8 mouse cellular contexts compared by ENCODE assay signal in the genomic region with DNA sequence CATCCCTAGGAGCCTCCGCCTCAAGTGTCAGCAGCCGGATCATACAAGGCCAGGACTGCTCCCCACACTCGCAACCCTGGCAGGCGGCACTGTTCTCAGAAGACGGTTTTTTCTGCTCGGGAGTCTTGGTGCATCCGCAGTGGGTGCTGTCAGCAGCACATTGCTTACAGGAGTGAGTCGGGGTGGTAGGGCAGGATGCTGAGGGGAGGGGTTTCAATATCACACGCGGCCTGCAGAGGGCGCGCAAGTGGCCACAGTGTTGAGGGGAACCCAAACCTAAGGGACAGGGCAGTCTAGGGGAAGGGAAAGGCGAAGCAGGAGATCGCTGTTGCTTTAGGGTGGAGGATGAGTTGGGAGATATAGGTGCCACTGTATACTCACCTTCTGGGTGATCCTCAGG. TPM values are rescaled to one million over a fixed set of nuclear protein-coding genes. Genes with fewer than 3 reads are reported as not detected.
DNase-seq lines count a peak whose midpoint lies in the region; ATAC-seq and TF ChIP-seq lines count a peak whose summit lies in the region.

No protein-coding gene starts in this region.

- H3K27ac ChIP-seq in forebrain, embryonic 12.5 days: no peak overlapping the region
- H3K27ac ChIP-seq in heart, postnatal 0 days (ENCODE audit: low read depth): no peak overlapping the region

- TF ChIP-seq CTCF in heart, postnatal 0 days (IDR thresholded peaks at IDR 0.05; ENCODE audit: low read depth): peak; percentile 53

- no peaks in the 10 kb centered on the region for H3K36me3 ChIP-seq in forebrain, embryonic 12.5 days (replicated peaks)
- H3K36me3 ChIP-seq in heart, postnatal 0 days (replicated peaks; ENCODE audit: control insufficient read depth, insufficient read depth, low read length): no peaks in the 10 kb centered on the region

- H3K27me3 ChIP-seq in forebrain, embryonic 12.5 days: peaks cover 6% of the 10 kb centered on the region; the same call in 1 of the 2 replicates
- H3K27me3 ChIP-seq in heart, postnatal 0 days (ENCODE audit: control insufficient read depth, insufficient read depth, low read length): peaks cover 10% of the 10 kb centered on the region

- no peak for TF ChIP-seq EP300 in heart, postnatal 0 days (IDR thresholded peaks at IDR 0.05; ENCODE audit: low read depth)

- DNase-seq in cerebellum, adult 11 months: peak; percentile 2
- no peak for DNase-seq in cerebellum, adult 8-10 months
- peak; percentile 9 for DNase-seq in adrenal gland, adult 8-10 months
- DNase-seq in heart, postnatal 0 days (ENCODE audit: low spot score): no peak
- DNase-seq in kidney, postnatal 4 days: peak; percentile 69 to 70
- peak; percentile 27 for DNase-seq in lung, postnatal 14 days
- DNase-seq in right cerebral cortex, adult 2 months (ENCODE audit: low spot score in 2 of 2): peak; percentile 34 to 39

- H3K4me2 ChIP-seq in forebrain, embryonic 12.5 days: peak overlapping the region; percentile 46
- peak overlapping the region; percentile 18; the same call in 1 of the 2 replicates for H3K4me2 ChIP-seq in heart, postnatal 0 days (ENCODE audit: low read depth, low read length)

- 0 out of 2 replicates have a peak, but pooled peaks cover 3% of the 10 kb centered on the region for H3K4me1 ChIP-seq in forebrain, embryonic 12.5 days
- H3K4me1 ChIP-seq in heart, postnatal 0 days (ENCODE audit: control insufficient read depth, insufficient read depth): no peaks in the 10 kb centered on the region

- 0 out of 2 replicates have a peak overlapping the region, but pooled peaks have one; percentile 13 for H3K4me3 ChIP-seq in forebrain, embryonic 12.5 days (replicated peaks)
- no peak overlapping the region for H3K4me3 ChIP-seq in heart, postnatal 0 days (ENCODE audit: low read depth, low read length)

- no peak overlapping the region for H3K9ac ChIP-seq in forebrain, embryonic 12.5 days
- H3K9ac ChIP-seq in heart, postnatal 0 days (replicated peaks; ENCODE audit: low read depth, low read length): no peak overlapping the region

- 0 out of 2 replicates have a peak, but pooled peaks have one; percentile 23 for ATAC-seq in forebrain, embryonic 12.5 days (ENCODE audit: low FRiP score)
- ATAC-seq in heart, postnatal 0 days (ENCODE audit: insufficient read depth, low read depth): 0 out of 2 replicates have a peak, but pooled peaks have one; percentile 6

- H3K9me3 ChIP-seq in forebrain, embryonic 12.5 days: no peaks in the 10 kb centered on the region
- H3K9me3 ChIP-seq in heart, postnatal 0 days (replicated peaks; ENCODE audit: control insufficient read depth, low read length): no peaks in the 10 kb centered on the region

- WGBS in forebrain, embryonic 12.5 days: 8% methylated on average over 14 of the region's 14 CpGs
- 10% methylated on average over 14 of the region's 14 CpGs for WGBS in heart, postnatal 0 days

RNA-seq across cellular contexts. Expression of a gene that starts 2.6 kb away (rescaled TPM):
- not detected for total RNA-seq in adrenal gland, adult 8-10 months (2022)
- not detected in 2 replicates for polyA plus RNA-seq in forebrain, embryonic 12.5 days (2016; fragmentation: Nextera tagmentation; extraction: Ambion mirVana)
- total RNA-seq in heart, postnatal 0 days (2014; rRNA removed; ENCODE audit: low replicate concordance): not detected in 2 replicates
- not detected in 2 replicates for polyA plus RNA-seq in heart, postnatal 0 days (2015; fragmentation: Nextera tagmentation; extraction: Ambion mirVana)

RNA-seq across cellular contexts. Expression of a gene that starts 41.8 kb away (rescaled TPM):
- not detected for total RNA-seq in adrenal gland, adult 8-10 months (2022)
- polyA plus RNA-seq in forebrain, embryonic 12.5 days (2016; fragmentation: Nextera tagmentation; extraction: Ambion mirVana): 0.41 TPM in 1 of 2 replicates, not detected in the other
- total RNA-seq in heart, postnatal 0 days (2014; rRNA removed; ENCODE audit: low replicate concordance): not detected in 2 replicates
- polyA plus RNA-seq in heart, postnatal 0 days (2015; fragmentation: Nextera tagmentation; extraction: Ambion mirVana): not detected in 2 replicates

RNA-seq across cellular contexts. Expression of a gene that starts 50.0 kb away (rescaled TPM):
- total RNA-seq in adrenal gland, adult 8-10 months (2022): not detected
- not detected in 2 replicates for polyA plus RNA-seq in forebrain, embryonic 12.5 days (2016; fragmentation: Nextera tagmentation; extraction: Ambion mirVana)
- not detected in 2 replicates for total RNA-seq in heart, postnatal 0 days (2014; rRNA removed; ENCODE audit: low replicate concordance)
- polyA plus RNA-seq in heart, postnatal 0 days (2015; fragmentation: Nextera tagmentation; extraction: Ambion mirVana): not detected in 2 replicates

RNA-seq across cellular contexts. Expression of a gene that starts 59.2 kb away (rescaled TPM):
- not detected for total RNA-seq in adrenal gland, adult 8-10 months (2022)
- not detected in 2 replicates for polyA plus RNA-seq in forebrain, embryonic 12.5 days (2016; fragmentation: Nextera tagmentation; extraction: Ambion mirVana)
- not detected in 2 replicates for total RNA-seq in heart, postnatal 0 days (2014; rRNA removed; ENCODE audit: low replicate concordance)
- not detected in 2 replicates for polyA plus RNA-seq in heart, postnatal 0 days (2015; fragmentation: Nextera tagmentation; extraction: Ambion mirVana)

Comparison
In these comparisons a context has a peak if more than half of its experiments do, and no peak if none do; other contexts are left out.
1. DNase-seq: peak in cerebellum, adult 11 months (single experiment), adrenal gland, adult 8-10 months (single experiment), kidney, postnatal 4 days (2 of 2), lung, postnatal 14 days (single experiment) and right cerebral cortex, adult 2 months (2 of 2); none in cerebellum, adult 8-10 months (single experiment) and heart, postnatal 0 days (single experiment).